Mouse (Mus musculus): Measurements from ENCODE around the gene Ccdc115.

GRCm38 (mm10) chr1:34478891-34479655 lies 39.6 kb upstream of the Ccdc115 start:
- no peak for TF ChIP-seq CTCF (IDR thresholded peaks at IDR 0.05; ENCODE audit: low read depth, low read length)
- no peak for TF ChIP-seq POLR2A (IDR thresholded peaks at IDR 0.05; ENCODE audit: borderline replicate concordance, low read depth, low read length)

All from bone marrow macrophage, adult 2 months (primary cell).